Mouse (Mus musculus) adrenal gland, postnatal 25 days (tissue): ENCODE measurements around the gene Fstl4. TPM values are rescaled to one million over a fixed set of nuclear protein-coding genes. Genes with fewer than 3 reads are reported as not detected.

Experiments
- DNase-seq: peaks from one replicate; pipeline ENCODE4 v3.0.0; 2021; ENCODE audit warnings: mixed read lengths
- total RNA-seq: library from RNA; stranded (reverse); gene quantifications from 2 replicates; pipeline ENCODE4 v1.2.3, GENCODE M21; 2021

Fstl4 gene
- total RNA-seq, 1 experiment from 2014 or later: 0.91 TPM

- no peak for DNase-seq
Observed at GRCm38 (mm10) chr11:52773073-52773472, 8.6 kb downstream of the Fstl4 start.

GRCm38 (mm10) chr11:52775291-52775690 is 10.9 kb downstream of the Fstl4 start:
- no peak for DNase-seq

GRCm38 (mm10) chr11:52782426-52782825 is 18.0 kb downstream of the Fstl4 start:
- DNase-seq: no peak

GRCm38 (mm10) chr11:52794331-52794730 is 29.9 kb downstream of the Fstl4 start:
- no peak for DNase-seq

GRCm38 (mm10) chr11:52809542-52809941 is 45.1 kb downstream of the Fstl4 start:
- DNase-seq: no peak

- no peak for DNase-seq
Observed at GRCm38 (mm10) chr11:52816004-52816403, 51.6 kb downstream of the Fstl4 start.

- no peak for DNase-seq
Observed at GRCm38 (mm10) chr11:52820336-52820905, 56.0 kb downstream of the Fstl4 start.

GRCm38 (mm10) chr11:52826591-52826990 is 62.2 kb downstream of the Fstl4 start:
- no peak for DNase-seq

GRCm38 (mm10) chr11:52831631-52832310 is 67.3 kb downstream of the Fstl4 start:
- DNase-seq: no peak

- no peak for DNase-seq
Observed at GRCm38 (mm10) chr11:52832311-52832675, 67.9 kb downstream of the Fstl4 start.

GRCm38 (mm10) chr11:52848691-52849090 is 84.3 kb downstream of the Fstl4 start:
- no peak for DNase-seq

GRCm38 (mm10) chr11:52850071-52850470 is 85.6 kb downstream of the Fstl4 start:
- no peak for DNase-seq

- DNase-seq: no peak
Observed at GRCm38 (mm10) chr11:52872846-52873512, 108.5 kb downstream of the Fstl4 start.

GRCm38 (mm10) chr11:52875916-52876765 is 111.7 kb downstream of the Fstl4 start:
- DNase-seq: peak; percentile 50

- no peak for DNase-seq
Observed at GRCm38 (mm10) chr11:52877662-52878061, 113.2 kb downstream of the Fstl4 start.

GRCm38 (mm10) chr11:52879958-52880357 is 115.5 kb downstream of the Fstl4 start:
- no peak for DNase-seq

GRCm38 (mm10) chr11:52886559-52887303 is 122.3 kb downstream of the Fstl4 start:
- DNase-seq: no peak

- DNase-seq: no peak
Observed at GRCm38 (mm10) chr11:52888150-52888549, 123.7 kb downstream of the Fstl4 start.

- DNase-seq: no peak
Observed at GRCm38 (mm10) chr11:52889527-52889926, 125.1 kb downstream of the Fstl4 start.

GRCm38 (mm10) chr11:52890156-52890555 is 125.7 kb downstream of the Fstl4 start:
- no peak for DNase-seq

GRCm38 (mm10) chr11:52904101-52904500 is 139.7 kb downstream of the Fstl4 start:
- DNase-seq: no peak

- DNase-seq: peak; percentile 26
Observed at GRCm38 (mm10) chr11:52910788-52911187, 146.4 kb downstream of the Fstl4 start.
